Mouse (Mus musculus): ENCODE results near the gene Ube2v1. TPM values are rescaled to one million over a fixed set of nuclear protein-coding genes. Genes with fewer than 3 reads are reported as not detected.

The Ube2v1 gene
- polyA plus RNA-seq, 2 experiments: 75.0 to 145 TPM

- no peak for DNase-seq (ENCODE audit: low read depth in 3 of 3, low spot score in 3 of 3)
Observed at GRCm38 (mm10) chr2:167570815-167571214, 61.1 kb downstream of the Ube2v1 start.

GRCm38 (mm10) chr2:167569934-167570651 is 61.8 kb downstream of the Ube2v1 start:
- WGBS (ENCODE audit: insufficient replicate concordance): 46% methylated on average over 13 of the region's 13 CpGs
- Histone ChIP-seq H3K4me3 (ENCODE audit: insufficient read depth in 1 of 2, low read depth in 2 of 2, low read length in 2 of 2) (no peak overlapping the region), H3K4me1 (replicated peaks; ENCODE audit: control insufficient read depth in 2 of 2, insufficient read depth in 2 of 2, low read length in 1 of 2) (no peaks in the 10 kb centered on the region), H3K4me2 (ENCODE audit: low read depth) (no peak overlapping the region), H3K9ac (replicated peaks) (no peak overlapping the region), H3K27me3 (ENCODE audit: control insufficient read depth, insufficient read depth, low read length) (no peaks in the 10 kb centered on the region), H3K9me3 (ENCODE audit: control insufficient read depth, low read length) (no peaks in the 10 kb centered on the region), H3K27ac (no peak overlapping the region), H3K36me3 (replicated peaks; ENCODE audit: control insufficient read depth, insufficient read depth, low read depth) (no peaks in the 10 kb centered on the region)
- TF ChIP-seq EP300 (IDR thresholded peaks at IDR 0.05; ENCODE audit: low read depth) (no peak), CTCF (IDR thresholded peaks at IDR 0.05; ENCODE audit: low read depth) (peak; percentile 18; the same call in 1 of the 2 replicates)
- no peak for DNase-seq (ENCODE audit: low read depth in 3 of 3, low spot score in 3 of 3)
- ATAC-seq (ENCODE audit: insufficient read depth): no peak

More at GRCm38 (mm10) chr2:167570815-167571214, 61.1 kb downstream of the Ube2v1 start:
- H3K36me3 ChIP-seq (replicated peaks; ENCODE audit: control insufficient read depth, insufficient read depth, low read depth): no peaks in the 10 kb centered on the region
- H3K4me1 ChIP-seq (replicated peaks; ENCODE audit: control insufficient read depth in 2 of 2, insufficient read depth in 2 of 2, low read length in 1 of 2): no peaks in the 10 kb centered on the region
- H3K9ac ChIP-seq (replicated peaks): no peak overlapping the region
- WGBS (ENCODE audit: insufficient replicate concordance): 64% methylated on average over 6 of the region's 6 CpGs
- TF ChIP-seq EP300 (IDR thresholded peaks at IDR 0.05; ENCODE audit: low read depth) (no peak), CTCF (IDR thresholded peaks at IDR 0.05; ENCODE audit: low read depth) (no peak)
- no peaks in the 10 kb centered on the region for H3K27me3 ChIP-seq (ENCODE audit: control insufficient read depth, insufficient read depth, low read length)
- H3K4me2 ChIP-seq (ENCODE audit: low read depth): no peak overlapping the region
- H3K27ac ChIP-seq: no peak overlapping the region
- ATAC-seq (ENCODE audit: insufficient read depth): no peak
- H3K9me3 ChIP-seq (ENCODE audit: control insufficient read depth, low read length): no peaks in the 10 kb centered on the region
- no peak overlapping the region for H3K4me3 ChIP-seq (ENCODE audit: insufficient read depth in 1 of 2, low read depth in 2 of 2, low read length in 2 of 2)

GRCm38 (mm10) chr2:167568112-167568511 is 63.8 kb downstream of the Ube2v1 start:
- no peak overlapping the region for H3K4me2 ChIP-seq (ENCODE audit: low read depth)
- WGBS (ENCODE audit: insufficient replicate concordance): 55% methylated on average over 9 of the region's 9 CpGs
- no peak overlapping the region for H3K4me3 ChIP-seq (ENCODE audit: insufficient read depth in 1 of 2, low read depth in 2 of 2, low read length in 2 of 2)
- H3K4me1 ChIP-seq (replicated peaks; ENCODE audit: control insufficient read depth in 2 of 2, insufficient read depth in 2 of 2, low read length in 1 of 2): peaks cover 0 to 6% of the 10 kb centered on the region in 2 experiments; a peak in 2 of 4 replicates
- no peaks in the 10 kb centered on the region for H3K27me3 ChIP-seq (ENCODE audit: control insufficient read depth, insufficient read depth, low read length)
- no peak overlapping the region for H3K9ac ChIP-seq (replicated peaks)
- no peak for ATAC-seq (ENCODE audit: insufficient read depth)
- TF ChIP-seq CTCF (IDR thresholded peaks at IDR 0.05; ENCODE audit: low read depth) (no peak), EP300 (IDR thresholded peaks at IDR 0.05; ENCODE audit: low read depth) (no peak)
- DNase-seq (ENCODE audit: low read depth in 3 of 3, low spot score in 3 of 3): no peak
- H3K27ac ChIP-seq: no peak overlapping the region
- H3K9me3 ChIP-seq (ENCODE audit: control insufficient read depth, low read length): no peaks in the 10 kb centered on the region
- no peaks in the 10 kb centered on the region for H3K36me3 ChIP-seq (replicated peaks; ENCODE audit: control insufficient read depth, insufficient read depth, low read depth)

- Histone ChIP-seq H3K27me3 (ENCODE audit: control insufficient read depth, insufficient read depth, low read length) (no peaks in the 10 kb centered on the region), H3K4me2 (ENCODE audit: low read depth) (peak overlapping the region; percentile 38), H3K36me3 (replicated peaks; ENCODE audit: control insufficient read depth, insufficient read depth, low read depth) (no peaks in the 10 kb centered on the region), H3K9ac (replicated peaks) (no peak overlapping the region), H3K4me1 (replicated peaks; ENCODE audit: control insufficient read depth in 2 of 2, insufficient read depth in 2 of 2, low read length in 1 of 2) (peaks cover 0 to 8% of the 10 kb centered on the region in 2 experiments; a peak in 2 of 4 replicates), H3K27ac (no peak overlapping the region), H3K4me3 (ENCODE audit: insufficient read depth in 1 of 2, low read depth in 2 of 2, low read length in 2 of 2) (peak overlapping the region in 1 of 2 experiments; percentile 31; a peak in 2 of 4 replicates), H3K9me3 (ENCODE audit: control insufficient read depth, low read length) (no peaks in the 10 kb centered on the region)
- 33% methylated on average over 19 of the region's 19 CpGs for WGBS (ENCODE audit: insufficient replicate concordance)
- DNase-seq (ENCODE audit: low read depth in 3 of 3, low spot score in 3 of 3): no peak
- ATAC-seq (ENCODE audit: insufficient read depth): peak; percentile 38; the same call in 1 of the 2 replicates
- TF ChIP-seq CTCF (IDR thresholded peaks at IDR 0.05; ENCODE audit: low read depth) (no peak), EP300 (IDR thresholded peaks at IDR 0.05; ENCODE audit: low read depth) (no peak)
Observed at GRCm38 (mm10) chr2:167565682-167566081, 66.2 kb downstream of the Ube2v1 start.

GRCm38 (mm10) chr2:167565312-167565656 is 66.6 kb downstream of the Ube2v1 start:
- 53% methylated on average over 3 of the region's 3 CpGs for WGBS (ENCODE audit: insufficient replicate concordance)
- no peak overlapping the region for H3K9ac ChIP-seq (replicated peaks)
- no peaks in the 10 kb centered on the region for H3K36me3 ChIP-seq (replicated peaks; ENCODE audit: control insufficient read depth, insufficient read depth, low read depth)
- TF ChIP-seq CTCF (IDR thresholded peaks at IDR 0.05; ENCODE audit: low read depth) (no peak), EP300 (IDR thresholded peaks at IDR 0.05; ENCODE audit: low read depth) (no peak)
- H3K9me3 ChIP-seq (ENCODE audit: control insufficient read depth, low read length): no peaks in the 10 kb centered on the region
- peak; percentile 66; the same call in 1 of the 2 replicates for ATAC-seq (ENCODE audit: insufficient read depth)
- H3K4me3 ChIP-seq (ENCODE audit: insufficient read depth in 1 of 2, low read depth in 2 of 2, low read length in 2 of 2): no peak overlapping the region; a peak in 1 of 4 replicates
- H3K4me2 ChIP-seq (ENCODE audit: low read depth): peak overlapping the region; percentile 38
- H3K4me1 ChIP-seq (replicated peaks; ENCODE audit: control insufficient read depth in 2 of 2, insufficient read depth in 2 of 2, low read length in 1 of 2): peaks cover 0 to 8% of the 10 kb centered on the region in 2 experiments; a peak in 2 of 4 replicates
- no peak for DNase-seq (ENCODE audit: low read depth in 3 of 3, low spot score in 3 of 3)
- peaks cover under 1% of the 10 kb centered on the region; the same call in 1 of the 2 replicates for H3K27me3 ChIP-seq (ENCODE audit: control insufficient read depth, insufficient read depth, low read length)
- no peak overlapping the region for H3K27ac ChIP-seq
